Mouse (Mus musculus) liver, postnatal 0 days (tissue): ENCODE measurements at regions not wholly inside any gene's neighbourhood (a gene's known extent, or its start where the extent isn't known, plus 50 kb on each side); places are given as distances from the start of the nearest gene placed in this dataset.

Source experiments
- CTCF ChIP-seq: sonication (generic); IDR thresholded peaks from 2 replicates; pipeline ENCODE4 v1.5.1; 2016; ENCODE audit warnings: antibody characterized with exemption, low read depth
- EP300 ChIP-seq: IDR thresholded peaks from 2 replicates; pipeline ENCODE4 v1.6.1; 2016; ENCODE audit warnings: antibody characterized with exemption, low read depth, mild to moderate bottlenecking

- no peak for TF ChIP-seq CTCF
- no peak for TF ChIP-seq EP300
Measured at GRCm38 (mm10) chr7:133502731-133503130, 99.2 kb downstream of the Tex36 start.
